Mouse (Mus musculus) skeletal muscle tissue, adult 2 months (tissue): ENCODE measurements around the gene Kbtbd4.
"Not testable (repeated sequence)": the region's sequence is repeated elsewhere in the genome, so short reads cannot be mapped to it uniquely, and the experiment has no call there.

Source experiments
- DNase-seq: peaks from one replicate; pipeline ENCODE4 v3.0.0-alpha.2; 2012; ENCODE audit warnings: low read depth, low spot score

Gene Kbtbd4

GRCm38 (mm10) chr2:90904076-90904855 lies at the start of gene Kbtbd4, which contains the start of gene Ndufs3:
Gene Kbtbd4 (plus strand): TSS chr2:90904740.
Gene Ndufs3 (minus strand): TSS chr2:90904827.
- DNase-seq: peak; percentile 81

- no peak for DNase-seq
Observed at GRCm38 (mm10) chr2:90861486-90861885, 43.1 kb upstream of the Kbtbd4 start.

- DNase-seq: no peak
Observed at GRCm38 (mm10) chr2:90864184-90864583, 40.4 kb upstream of the Kbtbd4 start.

- peak; percentile 75 for DNase-seq
Observed at GRCm38 (mm10) chr2:90866524-90866923, 38.0 kb upstream of the Kbtbd4 start.

GRCm38 (mm10) chr2:90870136-90870601 lies 34.4 kb upstream of the Kbtbd4 start:
- peak; percentile 54 for DNase-seq

GRCm38 (mm10) chr2:90871180-90871961 lies 33.2 kb upstream of the Kbtbd4 start:
- peak; percentile 88 for DNase-seq

- peak; percentile 72 for DNase-seq
Observed at GRCm38 (mm10) chr2:90874025-90874424, 30.5 kb upstream of the Kbtbd4 start.

- no peak for DNase-seq
Observed at GRCm38 (mm10) chr2:90875239-90875638, 29.3 kb upstream of the Kbtbd4 start.

GRCm38 (mm10) chr2:90877584-90878259 lies 26.8 kb upstream of the Kbtbd4 start:
- DNase-seq: no peak

GRCm38 (mm10) chr2:90879419-90879818 lies 25.1 kb upstream of the Kbtbd4 start:
- no peak for DNase-seq

- DNase-seq: no peak
Observed at GRCm38 (mm10) chr2:90880144-90880785, 24.3 kb upstream of the Kbtbd4 start.

- DNase-seq: no peak
Observed at GRCm38 (mm10) chr2:90881824-90882223, 22.7 kb upstream of the Kbtbd4 start.

GRCm38 (mm10) chr2:90885218-90886041 lies 19.1 kb upstream of the Kbtbd4 start, which contains the start of gene C1qtnf4:
Gene C1qtnf4 (plus strand): TSS chr2:90885860.
- no peak for DNase-seq

- DNase-seq: no peak
Observed at GRCm38 (mm10) chr2:90886436-90886835, 18.1 kb upstream of the Kbtbd4 start.

- DNase-seq: no peak
Observed at GRCm38 (mm10) chr2:90887627-90888026, 16.9 kb upstream of the Kbtbd4 start.

GRCm38 (mm10) chr2:90889550-90890548 lies 14.7 kb upstream of the Kbtbd4 start:
- peak; percentile 49 for DNase-seq

- no peak for DNase-seq
Observed at GRCm38 (mm10) chr2:90893673-90894298, 10.8 kb upstream of the Kbtbd4 start.

GRCm38 (mm10) chr2:90894299-90894677 lies 10.3 kb upstream of the Kbtbd4 start:
- not testable (repeated sequence) for DNase-seq

GRCm38 (mm10) chr2:90903398-90903797 lies 1.1 kb upstream of the Kbtbd4 start:
- DNase-seq: no peak
